Mouse (Mus musculus) cerebellum, adult 2 months (tissue): ENCODE data around the gene Inafm1.

Experiments used
- CTCF ChIP-seq: fragments of 200-500 bp; IDR thresholded peaks from 2 replicates; pipeline ENCODE4 v1.5.1; 2011; ENCODE audit warnings: low read depth, mild to moderate bottlenecking, control low read depth, low read length, moderate library complexity, borderline replicate concordance; ENCODE audit not compliant: insufficient read depth
- POLR2A ChIP-seq: fragments of 200-500 bp; IDR thresholded peaks from 2 replicates; pipeline ENCODE4 v1.6.1; 2011; ENCODE audit warnings: low read length, control low read depth, borderline replicate concordance; ENCODE audit not compliant: insufficient read depth

- TF ChIP-seq POLR2A (no peak), CTCF (no peak)
These were observed 32.5 kb downstream of the Inafm1 start for GRCm38 (mm10) chr7:16240978-16241303.
